Mouse (Mus musculus): ENCODE results near the gene Ltbp4. TPM values are rescaled to one million over a fixed set of nuclear protein-coding genes. Genes with fewer than 3 reads are reported as not detected.
A peak's percentile ranks its signal among the peaks of the same experiment; 100 is the strongest.

The Ltbp4 gene
- total and polyA plus RNA-seq, 3 experiments: 2.9 to 14.2 TPM; not detected in 1

GRCm38 (mm10) chr7:27384731-27385130, 47.2 kb upstream of the Ltbp4 start (continued):
- TF ChIP-seq MAZ (IDR thresholded peaks at IDR 0.05; ENCODE audit: low read depth, low read length) (no peak), MXI1 (IDR thresholded peaks at IDR 0.05; ENCODE audit: low read depth, low read length) (no peak), POLR2AphosphoS5 (IDR thresholded peaks at IDR 0.05; ENCODE audit: borderline replicate concordance, low read depth, low read length) (no peak), UBTF (IDR thresholded peaks at IDR 0.05; ENCODE audit: borderline replicate concordance, insufficient read depth, low read depth, low read length) (no peak), NELFE (IDR thresholded peaks at IDR 0.05; ENCODE audit: low read depth, low read length) (no peak), BHLHE40 (IDR thresholded peaks at IDR 0.05; ENCODE audit: borderline replicate concordance, low read depth, low read length) (no peak), TBP (IDR thresholded peaks at IDR 0.05; ENCODE audit: low read depth, low read length) (no peak), E2F4 (IDR thresholded peaks at IDR 0.05; ENCODE audit: borderline replicate concordance, low read depth, low read length) (no peak), MYC (IDR thresholded peaks at IDR 0.05; ENCODE audit: low read depth, low read length) (no peak), MAX (IDR thresholded peaks at IDR 0.05; ENCODE audit: low read length) (no peak), EP300 (IDR thresholded peaks at IDR 0.05; ENCODE audit: low read depth in 1 of 2, low read length in 2 of 2) (no peak), POLR2AphosphoS2 (IDR thresholded peaks at IDR 0.05; ENCODE audit: low read length) (no peak), CHD1 (IDR thresholded peaks at IDR 0.05; ENCODE audit: low read depth, low read length) (no peak), MEF2A (IDR thresholded peaks at IDR 0.05; ENCODE audit: extremely low read depth, insufficient replicate concordance, low read depth, low read length, poor library complexity, severe bottlenecking) (no peak)

- peaks cover 2 to 29% of the 10 kb centered on the region in 2 experiments for H3K4me1 ChIP-seq (ENCODE audit: control insufficient read depth in 1 of 2, insufficient read depth in 2 of 2, low read length in 2 of 2)
- peak overlapping the region; percentile 70 for H3K27ac ChIP-seq (ENCODE audit: control insufficient read depth, low read depth, low read length)
- no peaks in the 10 kb centered on the region for H3K9me3 ChIP-seq (replicated peaks; ENCODE audit: insufficient read depth, low read length)
- no peak overlapping the region for H3K4me3 ChIP-seq (ENCODE audit: control insufficient read depth in 1 of 2, insufficient read depth in 1 of 2, low read depth in 2 of 2, low read length in 2 of 2)
- H3K27me3 ChIP-seq (ENCODE audit: control insufficient read depth in 1 of 2, insufficient read depth in 2 of 2, low read length in 2 of 2): no peaks in the 10 kb centered on the region
- peaks cover 0 to 16% of the 10 kb centered on the region in 2 experiments; a peak in 2 of 4 replicates for H3K36me3 ChIP-seq (ENCODE audit: control insufficient read depth in 1 of 2, insufficient read depth in 2 of 2, low read length in 2 of 2)
- no peak for DNase-seq (ENCODE audit: low read depth, low spot score)
- TF ChIP-seq UBTF (IDR thresholded peaks at IDR 0.05; ENCODE audit: borderline replicate concordance, insufficient read depth, low read depth, low read length) (no peak), MXI1 (IDR thresholded peaks at IDR 0.05; ENCODE audit: low read depth, low read length) (no peak), MYC (IDR thresholded peaks at IDR 0.05; ENCODE audit: low read depth, low read length) (no peak), GATA1 (IDR thresholded peaks at IDR 0.05; ENCODE audit: low read depth, low read length) (no peak), POLR2AphosphoS5 (IDR thresholded peaks at IDR 0.05; ENCODE audit: borderline replicate concordance, low read depth, low read length) (no peak), JUND (IDR thresholded peaks at IDR 0.05; ENCODE audit: low read depth, low read length) (no peak)
- no peak overlapping the region for H3K9ac ChIP-seq (ENCODE audit: control insufficient read depth, low read depth, low read length, poor library complexity, severe bottlenecking)
- no peaks in the 10 kb centered on the region for H3K79me2 ChIP-seq (ENCODE audit: control insufficient read depth, insufficient read depth, low read length, poor library complexity)
These were observed 46.6 kb upstream of the Ltbp4 start for GRCm38 (mm10) chr7:27384134-27384533.

DNA sequence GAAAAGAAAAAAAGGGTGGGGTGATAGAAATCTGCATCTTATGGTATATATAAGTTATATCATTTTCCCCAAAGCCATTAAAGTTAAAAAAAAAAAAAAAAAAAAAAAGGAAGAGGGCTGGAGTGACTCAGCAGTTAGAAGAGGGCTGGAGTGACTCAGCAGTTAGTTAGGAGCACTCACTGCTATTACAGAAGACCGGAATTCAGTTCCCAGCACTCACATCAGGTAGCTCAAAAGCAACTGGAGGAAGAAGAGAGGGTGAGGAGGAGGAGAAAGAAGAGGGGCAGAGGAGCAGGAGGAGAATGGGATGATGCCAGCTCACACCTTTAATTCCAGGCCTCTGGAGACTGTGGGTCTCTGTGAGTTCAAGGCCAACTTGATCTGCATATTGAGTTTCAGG, 45.7 kb upstream of the Ltbp4 start:
- Histone ChIP-seq H3K4me1 (ENCODE audit: control insufficient read depth in 1 of 2, insufficient read depth in 2 of 2, low read length in 2 of 2) (peaks cover 0 to 24% of the 10 kb centered on the region in 2 experiments; a peak in 2 of 4 replicates), H3K27me3 (ENCODE audit: control insufficient read depth in 1 of 2, insufficient read depth in 2 of 2, low read length in 2 of 2) (no peaks in the 10 kb centered on the region), H3K9me3 (replicated peaks; ENCODE audit: insufficient read depth, low read length) (no peaks in the 10 kb centered on the region), H3K4me3 (ENCODE audit: control insufficient read depth in 1 of 2, insufficient read depth in 1 of 2, low read depth in 2 of 2, low read length in 2 of 2) (no peak overlapping the region), H3K27ac (ENCODE audit: control insufficient read depth, low read depth, low read length) (peak overlapping the region; percentile 70), H3K9ac (ENCODE audit: control insufficient read depth, low read depth, low read length, poor library complexity, severe bottlenecking) (peak overlapping the region; percentile 17; the same call in 1 of the 2 replicates), H3K79me2 (ENCODE audit: control insufficient read depth, insufficient read depth, low read length, poor library complexity) (no peaks in the 10 kb centered on the region), H3K36me3 (ENCODE audit: control insufficient read depth in 1 of 2, insufficient read depth in 2 of 2, low read length in 2 of 2) (peaks cover 0 to 16% of the 10 kb centered on the region in 2 experiments; a peak in 2 of 4 replicates)
- peak; percentile 89 for DNase-seq (ENCODE audit: low read depth, low spot score)
- 0 out of 2 replicates have a peak, but pooled peaks have one; percentile 42 for TF ChIP-seq TBP (IDR thresholded peaks at IDR 0.05; ENCODE audit: low read depth, low read length)
- TF ChIP-seq KAT2A (conservative IDR thresholded peaks at IDR 0.05; ENCODE audit: low read depth, low read length): no peak
- peak in 1 of 2 experiments; percentile 60; a peak in 2 of 4 replicates for TF ChIP-seq POLR2A (IDR thresholded peaks at IDR 0.05; ENCODE audit: control insufficient read depth in 1 of 2, insufficient read depth in 1 of 2, low read depth in 1 of 2, low read length in 2 of 2, poor library complexity in 1 of 2)
- TF ChIP-seq ZMIZ1 (IDR thresholded peaks at IDR 0.05; ENCODE audit: low read depth, low read length): no peak
- peak; percentile 94 for TF ChIP-seq ETS1 (IDR thresholded peaks at IDR 0.05; ENCODE audit: low read depth, low read length)
- no peak for TF ChIP-seq MXI1 (IDR thresholded peaks at IDR 0.05; ENCODE audit: low read depth, low read length)
- peak; percentile 98 for TF ChIP-seq GABPA (IDR thresholded peaks at IDR 0.05; ENCODE audit: low read depth, low read length)
- TF ChIP-seq USF2 (IDR thresholded peaks at IDR 0.05; ENCODE audit: borderline replicate concordance in 1 of 2, insufficient read depth in 1 of 2, low read depth in 1 of 2, low read length in 2 of 2): no peak
- no peak for TF ChIP-seq ZKSCAN1 (IDR thresholded peaks at IDR 0.05; ENCODE audit: low read depth, low read length)
- TF ChIP-seq MYC (IDR thresholded peaks at IDR 0.05; ENCODE audit: low read depth, low read length): 0 out of 2 replicates have a peak, but pooled peaks have one; percentile 17
- TF ChIP-seq HCFC1 (IDR thresholded peaks at IDR 0.05; ENCODE audit: low read depth, low read length): 0 out of 2 replicates have a peak, but pooled peaks have one; percentile 39
- TF ChIP-seq MYB (IDR thresholded peaks at IDR 0.05; ENCODE audit: low read depth, low read length): no peak
- peak; percentile 99 for TF ChIP-seq ZNF384 (IDR thresholded peaks at IDR 0.05; ENCODE audit: low read depth, low read length)
- TF ChIP-seq JUND (IDR thresholded peaks at IDR 0.05; ENCODE audit: low read depth, low read length): no peak
- TF ChIP-seq MAFK (IDR thresholded peaks at IDR 0.05; ENCODE audit: borderline replicate concordance, low read depth, low read length): peak; percentile 98
